Mouse (Mus musculus): ENCODE data around the gene Carmil1.

DNA sequence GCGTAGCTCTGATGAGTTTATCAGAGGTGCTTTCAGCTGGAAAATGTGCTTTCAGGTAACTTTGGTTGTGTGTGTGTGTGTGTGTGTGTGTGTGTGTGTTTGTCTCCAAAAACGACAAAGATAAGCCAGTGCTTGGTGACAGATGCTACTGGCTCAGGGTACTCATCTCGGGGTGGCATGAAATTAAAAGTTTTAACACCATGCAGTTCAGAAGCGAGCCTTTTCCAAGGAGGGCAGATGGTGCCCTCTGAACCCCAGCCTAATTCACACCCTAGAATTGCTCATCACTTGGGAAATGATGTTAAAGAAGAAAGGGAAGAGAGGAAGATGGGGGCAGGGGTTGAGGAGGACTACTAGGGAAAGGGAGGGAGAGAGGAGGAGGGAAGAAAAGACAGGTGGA lies 198.4 kb downstream of the Carmil1 start:
- TF ChIP-seq CTCF (IDR thresholded peaks at IDR 0.05; ENCODE audit: control insufficient read depth, insufficient read depth, insufficient read length) (no peak), MYOD1 (IDR thresholded peaks at IDR 0.05; ENCODE audit: control insufficient read depth, insufficient read length, low read depth) (no peak), MAX (IDR thresholded peaks at IDR 0.05) (no peak), MYOG (IDR thresholded peaks at IDR 0.05; ENCODE audit: control insufficient read depth, extremely low read depth, insufficient read length) (no peak), CEBPB (IDR thresholded peaks at IDR 0.05; ENCODE audit: low read depth) (no peak), USF1 (IDR thresholded peaks at IDR 0.05; ENCODE audit: low read depth) (no peak)
